Mouse (Mus musculus): ENCODE data around the gene Pfas.
"Not testable (repeated sequence)": the region's sequence is repeated elsewhere in the genome, so short reads cannot be mapped to it uniquely, and the experiment has no call there.

Gene Pfas

GRCm38 (mm10) chr11:68967337-68968282 is 40.6 kb downstream of the Pfas start, which contains the start of gene Slc25a35:
Slc25a35 (plus strand) TSS chr11:68968131.
- DNase-seq = peak; percentile 93 to 96

DNA sequence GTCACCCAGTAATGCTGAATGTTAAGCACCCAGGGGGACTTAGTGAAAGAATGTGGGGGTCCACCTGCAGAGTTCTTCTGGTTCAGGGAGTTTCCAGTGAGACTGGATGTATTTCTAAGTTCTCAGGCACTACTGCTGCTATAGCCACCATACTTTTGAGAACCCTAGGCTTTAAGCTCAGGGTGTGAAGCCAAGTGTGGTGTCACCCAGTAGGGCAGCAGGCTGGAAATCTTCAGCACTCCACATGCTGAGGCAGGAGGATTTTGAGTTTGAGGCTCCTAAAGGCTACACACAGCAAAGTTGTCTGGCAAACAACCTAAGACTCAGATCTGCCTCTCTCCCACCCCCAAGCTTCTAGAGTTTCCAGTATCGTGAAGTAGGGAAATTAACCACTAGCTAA is 41.7 kb downstream of the Pfas start:
- DNase-seq = no peak

DNA sequence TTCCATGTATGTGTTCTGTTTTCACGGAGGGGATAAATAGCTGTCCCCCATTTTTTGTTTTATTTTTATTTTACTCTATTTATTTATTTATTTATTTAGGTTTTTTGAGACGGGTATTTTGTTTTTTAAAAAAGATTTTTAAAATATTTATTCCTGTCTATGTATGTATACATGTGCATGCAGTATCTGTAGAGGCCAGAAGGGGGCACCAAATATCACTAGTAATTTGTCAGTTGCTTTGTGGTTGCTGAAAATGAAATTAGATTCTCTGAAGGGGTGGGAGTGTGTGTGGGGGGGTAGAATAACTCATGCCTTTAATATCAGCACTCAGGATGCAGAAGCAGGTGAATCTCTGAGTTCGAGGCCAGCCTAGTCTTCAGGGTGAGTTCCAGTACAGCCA is 42.4 kb downstream of the Pfas start:
- DNase-seq = peak; percentile 76 to 77

DNA sequence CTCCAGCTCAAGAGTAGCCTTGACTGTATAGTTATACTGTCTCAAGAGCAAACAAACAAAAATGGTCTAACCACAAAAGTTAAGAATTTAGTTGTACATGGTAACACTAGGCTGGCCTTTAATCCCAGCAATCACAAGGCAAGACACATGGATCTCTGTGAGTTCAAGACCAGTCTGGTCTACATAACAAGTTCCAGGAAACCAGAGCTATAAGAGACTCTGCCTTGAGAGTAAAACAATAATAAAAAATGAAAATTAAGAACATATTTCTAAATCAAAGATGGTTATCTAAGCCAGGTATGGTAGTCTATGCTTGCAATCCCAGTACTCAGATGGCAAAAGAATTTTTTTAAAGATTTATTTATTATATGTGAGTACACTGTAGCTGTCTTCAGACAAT is 43.2 kb downstream of the Pfas start:
- DNase-seq = no peak

DNA sequence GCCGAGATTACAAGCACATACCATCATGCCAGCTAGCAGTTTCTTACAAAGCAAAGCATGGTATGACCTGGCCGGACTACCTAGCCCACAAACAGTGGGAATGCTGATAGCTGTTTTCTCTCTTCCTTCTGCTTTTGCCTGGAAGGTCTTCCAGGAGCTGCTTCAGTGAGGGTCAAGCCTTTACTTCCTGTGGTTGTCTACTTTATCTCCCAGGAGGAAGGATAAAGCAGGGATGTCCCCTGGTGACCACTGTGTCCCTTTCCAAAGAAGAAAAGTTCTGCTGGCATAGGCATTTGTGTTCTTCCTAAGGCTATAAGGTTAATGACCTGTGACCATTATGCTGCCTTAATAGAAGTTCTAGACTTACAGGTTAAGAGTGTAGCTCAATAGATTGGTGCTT is 44.9 kb downstream of the Pfas start:
- no peak for DNase-seq

GRCm38 (mm10) chr11:68962159-68962558 is 46.1 kb downstream of the Pfas start:
- not testable (repeated sequence) for DNase-seq

GRCm38 (mm10) chr11:68961596-68961995 is 46.7 kb downstream of the Pfas start:
- no peak for DNase-seq

DNA sequence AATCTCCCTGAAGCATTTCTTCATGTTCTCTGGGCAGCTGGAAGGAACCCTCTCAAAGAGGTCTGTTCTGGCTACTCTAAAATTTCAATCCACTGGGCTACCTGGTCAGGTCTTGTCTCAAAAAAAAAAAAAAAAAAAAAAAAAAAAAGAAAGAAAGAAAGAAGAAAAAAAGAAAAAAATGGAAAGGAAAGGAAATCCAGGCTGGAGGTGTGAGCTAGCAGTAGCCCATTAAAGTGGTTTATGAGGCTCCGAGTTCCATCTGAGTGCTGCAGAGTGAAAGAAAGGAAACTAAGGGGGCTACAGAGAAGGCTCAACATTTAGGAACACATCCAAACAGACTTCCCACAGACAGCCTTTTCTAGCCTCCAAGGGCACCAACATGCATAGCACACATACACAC is 50.3 kb downstream of the Pfas start:
- no peak for DNase-seq

DNA sequence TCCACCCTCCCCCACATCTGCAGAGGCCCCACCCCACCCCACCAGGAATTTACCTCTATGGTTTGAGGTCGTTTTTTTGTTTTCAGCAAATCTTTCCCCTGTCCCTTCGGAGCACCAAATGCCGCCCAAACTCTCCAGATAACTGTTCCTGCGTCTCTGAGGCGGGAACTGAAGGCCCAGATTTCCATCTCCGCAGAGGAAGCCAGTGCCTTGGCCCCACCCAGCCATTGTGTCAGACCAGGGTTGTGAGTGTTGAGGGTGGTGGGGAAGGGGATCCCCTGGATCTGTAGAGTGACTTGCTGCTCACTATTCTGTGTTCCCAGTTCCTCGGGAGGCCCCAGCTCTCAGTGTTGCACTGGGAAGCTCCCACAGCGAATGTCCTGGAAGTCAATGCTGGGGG is 51.0 kb downstream of the Pfas start, which contains the start of gene Arhgef15:
Gene Arhgef15 (minus strand): TSS at position 173 of the 400 bp plus-strand sequence.
- no peak for DNase-seq

- no peak for DNase-seq
These were observed 51.6 kb downstream of the Pfas start for GRCm38 (mm10) chr11:68956697-68957096.

DNA sequence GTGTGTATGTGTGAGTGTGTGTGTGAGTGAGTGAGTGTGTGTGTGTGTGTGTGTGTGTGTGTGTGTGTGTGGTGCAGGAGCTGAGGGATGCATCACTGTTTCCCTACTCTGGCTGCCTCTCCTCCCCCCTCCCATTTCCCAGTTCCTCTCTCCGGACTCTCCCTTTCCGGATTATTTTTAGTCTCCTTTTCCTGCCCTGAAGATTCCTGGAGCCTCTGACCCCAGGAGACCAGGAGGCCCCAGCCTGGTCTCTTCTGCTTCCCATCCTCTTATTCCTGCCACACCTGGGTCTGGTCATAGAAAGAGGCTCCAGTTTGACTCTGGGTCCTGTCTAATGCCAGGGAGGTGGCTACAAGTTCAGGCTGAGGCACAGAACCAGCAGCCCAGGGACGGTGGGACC is 52.2 kb downstream of the Pfas start:
- no peak for DNase-seq

- DNase-seq = no peak
These were observed 52.8 kb downstream of the Pfas start for GRCm38 (mm10) chr11:68955473-68955872.

GRCm38 (mm10) chr11:68954408-68954807 is 53.9 kb downstream of the Pfas start:
- no peak for DNase-seq

DNA sequence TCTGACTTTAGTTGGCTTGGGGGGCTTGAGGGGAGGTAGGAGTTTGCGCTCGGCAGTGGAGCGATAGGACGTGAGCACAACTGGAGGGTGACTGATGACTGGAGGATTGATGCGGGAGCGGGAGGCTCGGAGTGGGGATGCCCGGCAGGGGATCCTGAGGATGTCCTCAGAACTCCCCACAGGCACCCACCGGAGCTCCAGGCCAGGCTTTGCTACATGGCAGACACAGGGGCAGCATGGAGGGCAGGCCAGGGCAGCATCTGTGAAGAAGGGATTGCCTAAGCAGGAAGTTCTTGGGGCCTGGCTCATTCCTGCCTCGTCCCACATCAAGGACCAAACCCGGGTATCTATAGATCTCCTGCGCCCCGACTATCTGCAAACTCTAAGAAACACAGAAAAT is 54.4 kb downstream of the Pfas start:
- DNase-seq = no peak

DNA sequence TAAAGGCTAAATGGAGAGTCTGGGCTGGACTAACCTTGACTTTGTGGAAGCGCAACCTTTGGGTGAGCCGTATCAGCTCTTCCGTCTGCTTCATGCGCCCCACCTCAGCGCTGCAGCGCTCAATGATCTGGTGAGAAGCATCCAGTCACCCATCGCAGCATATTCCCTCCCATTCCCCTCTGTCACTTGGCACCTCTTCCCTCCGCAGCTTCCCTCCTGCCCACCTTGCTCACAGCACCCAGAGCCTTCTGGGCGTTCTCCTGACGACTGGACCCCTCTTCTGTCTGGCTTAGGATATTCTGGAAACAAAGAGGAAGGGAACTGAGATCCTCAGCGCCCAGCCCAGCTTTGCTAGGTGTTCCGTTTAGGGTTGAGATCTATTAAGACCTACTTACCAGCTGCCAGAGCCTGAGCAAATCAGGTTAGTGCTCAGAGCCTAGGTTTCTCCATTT is 60.7 kb downstream of the Pfas start:
- DNase-seq = peak; percentile 54 to 67

GRCm38 (mm10) chr11:68946806-68947440 is 61.3 kb downstream of the Pfas start:
- DNase-seq = peak in 1 of 2 experiments; percentile 43

DNA sequence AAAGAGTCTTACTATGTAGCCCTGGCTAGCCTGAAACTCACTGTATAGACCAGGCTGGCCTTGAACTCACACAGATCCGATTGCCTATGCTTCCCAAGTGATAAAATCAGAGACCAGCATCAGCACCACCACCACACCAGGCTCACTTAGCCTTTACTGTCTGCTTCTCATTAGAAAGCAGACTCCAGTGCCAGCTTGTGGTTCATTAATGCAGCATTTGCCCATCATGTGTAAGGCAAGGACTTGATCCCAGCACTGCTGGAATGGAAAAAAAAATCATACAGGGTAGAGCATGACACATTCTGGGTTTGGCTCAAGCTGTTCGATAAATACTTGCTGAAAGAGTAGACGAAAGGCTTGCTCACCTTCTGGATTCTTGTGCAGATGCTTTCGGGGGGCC is 62.3 kb downstream of the Pfas start:
- no peak for DNase-seq

DNA sequence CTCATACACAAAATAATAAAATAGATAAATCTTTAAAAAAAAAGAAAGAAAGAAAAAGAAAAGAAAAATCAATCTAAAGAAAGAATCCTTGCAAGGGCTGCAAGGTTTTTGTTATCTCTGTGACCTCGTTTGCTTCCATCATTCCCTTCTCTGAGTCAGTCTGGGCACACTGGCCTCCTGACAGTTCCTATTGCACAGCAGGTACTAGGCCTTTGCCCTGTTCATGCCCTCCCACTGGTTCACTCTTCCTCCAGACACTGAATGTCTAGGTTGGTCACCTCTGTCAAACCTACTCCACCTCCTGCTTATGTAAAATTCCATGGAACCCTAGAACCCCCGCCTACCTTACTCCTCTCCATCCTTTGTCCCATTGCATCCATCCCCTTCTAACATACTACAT is 63.0 kb downstream of the Pfas start:
- DNase-seq = no peak

DNA sequence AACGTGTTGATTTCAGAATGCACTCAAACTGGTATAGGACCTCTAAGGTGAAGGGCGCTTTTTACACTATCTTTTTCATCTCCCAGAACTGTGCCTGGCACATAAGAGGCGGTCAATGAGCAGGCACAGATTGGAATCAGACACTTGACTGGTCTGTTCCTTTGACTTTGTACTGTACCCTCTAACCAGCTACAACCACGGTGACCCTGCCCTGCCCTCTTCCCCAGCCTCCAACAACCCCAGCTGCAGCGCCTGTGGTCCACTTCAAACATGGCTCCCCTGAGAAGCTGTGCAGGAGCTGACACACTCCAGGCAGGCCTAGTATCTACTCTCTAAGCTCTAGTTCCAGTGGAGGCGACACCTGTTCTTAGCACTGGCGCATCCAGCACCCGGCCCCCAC is 65.5 kb downstream of the Pfas start:
- no peak for DNase-seq

- no peak for DNase-seq
These were observed 67.7 kb downstream of the Pfas start for GRCm38 (mm10) chr11:68940516-68940915.

- peak; percentile 84 to 95 for DNase-seq
These were observed 68.6 kb downstream of the Pfas start for GRCm38 (mm10) chr11:68939451-68940304.

DNA sequence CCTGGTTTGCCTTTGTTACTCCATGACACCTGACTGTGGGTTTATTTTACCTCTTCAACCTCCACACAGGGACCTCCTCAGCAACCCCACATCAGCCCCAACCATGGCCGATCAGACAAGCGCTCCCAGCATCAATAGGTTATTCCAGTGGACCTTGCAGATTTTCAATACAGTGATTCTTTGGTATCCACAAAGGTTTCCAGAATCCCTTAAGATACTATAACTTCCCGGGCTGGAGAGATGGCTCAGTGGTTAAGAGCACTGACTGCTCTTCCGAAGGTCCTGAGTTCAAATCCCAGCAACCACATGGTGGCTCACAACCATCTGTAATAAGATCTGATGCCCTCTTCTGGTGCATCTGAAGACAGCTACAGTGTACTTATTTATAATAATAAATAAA is 71.3 kb downstream of the Pfas start:
- DNase-seq = not testable (repeated sequence)

Data from cerebellum, adult 18-20 months (tissue).